Mouse (Mus musculus) spleen, adult 2 months (tissue): Measurements from ENCODE around the gene Agpat1. TPM values are rescaled to one million over a fixed set of nuclear protein-coding genes. Genes with fewer than 3 reads are reported as not detected.

Experiments
- DNase-seq, 2 experiments: peaks; one replicate each; pipeline versions ENCODE4 v3.0.0 to v3.0.0-alpha.2; 2012 to 2021; ENCODE audit warnings: low spot score in 2 of 2, low read depth in 1 of 2
- H3K27ac ChIP-seq: fragments of 200-500 bp; 2 replicates; pipeline ENCODE4 v1.5.1; 2012; ENCODE audit warnings: low read length, inconsistent platforms; ENCODE audit not compliant: insufficient read depth
- H3K27me3 ChIP-seq: fragments of 200-500 bp; 2 replicates; pipeline ENCODE4 v1.6.1; 2012; ENCODE audit warnings: mild to moderate bottlenecking, moderate library complexity, low read length, inconsistent platforms; ENCODE audit not compliant: control insufficient read depth, insufficient read depth
- H3K36me3 ChIP-seq: fragments of 200-500 bp; 2 replicates; pipeline ENCODE4 v1.6.1; 2012; ENCODE audit warnings: mild to moderate bottlenecking, low read length, inconsistent platforms; ENCODE audit not compliant: control insufficient read depth, insufficient read depth
- H3K4me1 ChIP-seq: fragments of 200-500 bp; 2 replicates; pipeline ENCODE4 v1.6.1; 2011; ENCODE audit warnings: inconsistent platforms; ENCODE audit not compliant: control insufficient read depth, insufficient read depth, insufficient read length
- H3K4me3 ChIP-seq: fragments of 200-500 bp; 2 replicates; pipeline ENCODE4 v1.5.1; 2011; ENCODE audit warnings: mild to moderate bottlenecking, inconsistent platforms; ENCODE audit not compliant: insufficient read depth, insufficient read length; ENCODE audit errors: extremely low read depth
- CTCF ChIP-seq: fragments of 200-500 bp; IDR thresholded peaks from 2 replicates; pipeline ENCODE4 v1.5.1; 2011; ENCODE audit warnings: mild to moderate bottlenecking, inconsistent platforms; ENCODE audit not compliant: insufficient read depth, insufficient read length, insufficient replicate concordance; ENCODE audit errors: extremely low read depth
- POLR2A ChIP-seq: fragments of 200-500 bp; IDR thresholded peaks from 2 replicates; pipeline ENCODE4 v1.6.1; 2011; ENCODE audit warnings: low read depth, low read length, inconsistent platforms
- WGBS: fragments of 180-500 bp; shearing (Covaris S2); methylation state at CpG from one replicate; pipeline ENCODE4 v1.1.7; 2018; 5-methylcytosine and 5-hydroxymethylcytosine counted together
- polyA plus RNA-seq: library from polyadenylated mRNA; depleted of rRNA; stranded (reverse); fragments of >200 nt; gene quantifications from 2 replicates; pipeline ENCODE4 v1.2.3, GENCODE M21; 2012

Agpat1 gene
- polyA plus RNA-seq, 1 experiment, result 156 TPM

- H3K27ac ChIP-seq, result peak overlapping the region; percentile 66
- peak; percentile 48 to 50 for DNase-seq
- TF ChIP-seq POLR2A, result no peak
- TF ChIP-seq CTCF, result no peak
- peaks cover 2% of the 10 kb centered on the region; the same call in 1 of the 2 replicates for H3K4me1 ChIP-seq
- no peaks in the 10 kb centered on the region for H3K27me3 ChIP-seq
- no peaks in the 10 kb centered on the region for H3K36me3 ChIP-seq
- 7% methylated on average over 8 of the region's 8 CpGs for WGBS
- H3K4me3 ChIP-seq, result peak overlapping the region; percentile 52
Measured at GRCm38 (mm10) chr17:34561200-34561599, 42.9 kb upstream of the Agpat1 start.

DNA sequence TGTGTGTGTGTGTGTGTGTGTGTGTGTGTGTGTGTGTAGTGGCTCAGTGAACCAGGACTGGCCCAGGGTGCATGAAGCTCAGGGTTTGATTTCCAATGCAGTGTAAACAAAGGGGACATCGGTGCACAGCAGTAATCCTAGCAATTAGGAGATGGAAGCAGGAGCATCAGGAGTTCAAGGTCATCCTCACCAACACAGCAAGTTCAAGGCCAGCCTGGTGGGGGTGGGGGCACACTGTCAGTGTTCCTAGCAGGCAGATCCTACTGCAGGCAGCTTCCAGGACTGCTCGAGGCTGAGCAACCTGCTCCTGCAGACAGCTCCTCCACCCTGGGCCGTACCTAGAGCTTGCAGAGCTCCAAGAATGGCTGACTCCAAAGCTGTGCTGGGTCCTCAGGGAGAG, 41.5 kb upstream of the Agpat1 start:
- no peaks in the 10 kb centered on the region for H3K36me3 ChIP-seq
- TF ChIP-seq POLR2A (no peak), CTCF (no peak)
- H3K27me3 ChIP-seq, result no peaks in the 10 kb centered on the region
- H3K27ac ChIP-seq, result no peak overlapping the region
- no peak for DNase-seq
- H3K4me1 ChIP-seq, result peaks cover 2% of the 10 kb centered on the region; the same call in 1 of the 2 replicates
- H3K4me3 ChIP-seq, result no peak overlapping the region
- WGBS, result 87% methylated on average over 3 of the region's 3 CpGs

DNA sequence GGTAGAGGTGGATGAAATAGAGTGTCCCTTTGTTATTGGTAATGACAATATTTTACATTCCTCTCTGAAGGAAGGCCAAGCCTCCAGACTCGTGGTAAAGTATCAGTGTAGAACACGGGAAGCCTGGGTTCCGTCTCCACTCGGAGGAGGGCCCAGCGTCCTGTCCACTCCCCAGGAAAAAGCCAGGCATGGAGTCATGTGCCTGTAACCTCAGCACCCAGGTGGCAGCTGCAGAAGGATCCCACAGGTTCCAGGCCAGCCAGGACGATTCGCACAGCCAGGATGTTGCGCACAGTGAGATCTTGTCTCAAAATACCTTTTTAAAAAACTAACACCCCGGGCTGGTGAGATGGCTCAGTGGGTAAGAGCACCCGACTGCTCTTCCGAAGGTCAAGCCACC, 40.7 kb upstream of the Agpat1 start:
- peaks cover 2% of the 10 kb centered on the region; the same call in 1 of the 2 replicates for H3K4me1 ChIP-seq
- no peak overlapping the region for H3K27ac ChIP-seq
- H3K36me3 ChIP-seq, result no peaks in the 10 kb centered on the region
- no peak overlapping the region for H3K4me3 ChIP-seq
- TF ChIP-seq POLR2A, result no peak
- no peak for TF ChIP-seq CTCF
- H3K27me3 ChIP-seq, result no peaks in the 10 kb centered on the region
- WGBS, result 88% methylated on average over 11 of the region's 11 CpGs
- DNase-seq, result no peak

DNA sequence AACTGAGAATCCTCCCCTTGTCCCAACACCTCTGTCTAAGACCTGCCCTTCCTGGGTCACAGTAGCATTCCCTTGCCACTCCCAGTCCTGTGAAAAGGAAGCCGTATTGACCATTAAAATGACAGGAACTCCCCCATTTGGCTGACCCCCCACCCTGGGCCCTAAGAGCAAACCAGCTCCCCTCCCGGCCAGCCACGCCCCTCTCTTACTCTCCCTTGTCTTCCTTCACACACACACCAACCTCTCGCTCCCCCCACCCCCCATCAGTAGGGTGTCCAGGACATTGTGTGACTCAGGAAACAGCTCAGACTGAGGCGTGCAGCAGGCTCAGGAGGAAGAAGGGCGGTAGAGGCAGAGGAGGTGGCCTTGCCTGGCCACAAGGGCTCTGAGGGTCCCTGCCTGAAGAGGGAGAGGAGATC, 40.0 kb upstream of the Agpat1 start, which contains the start of gene Notch4:
Gene Notch4, plus strand, starts transcription at position 266 of the 419 bp plus-strand sequence.
- no peak for TF ChIP-seq POLR2A
- TF ChIP-seq CTCF, result no peak
- H3K4me1 ChIP-seq, result peaks cover 2% of the 10 kb centered on the region; the same call in 1 of the 2 replicates
- H3K27me3 ChIP-seq, result no peaks in the 10 kb centered on the region
- 0 out of 2 replicates have a peak within 1 kb of the TSS, but pooled peaks have one; percentile 8 for H3K27ac ChIP-seq
- DNase-seq, result no peak
- H3K4me3 ChIP-seq, result no peak within 1 kb of the TSS
- 13% methylated on average over 6 of the region's 6 CpGs for WGBS
- H3K36me3 ChIP-seq, result no peaks in the 10 kb centered on the region

DNA sequence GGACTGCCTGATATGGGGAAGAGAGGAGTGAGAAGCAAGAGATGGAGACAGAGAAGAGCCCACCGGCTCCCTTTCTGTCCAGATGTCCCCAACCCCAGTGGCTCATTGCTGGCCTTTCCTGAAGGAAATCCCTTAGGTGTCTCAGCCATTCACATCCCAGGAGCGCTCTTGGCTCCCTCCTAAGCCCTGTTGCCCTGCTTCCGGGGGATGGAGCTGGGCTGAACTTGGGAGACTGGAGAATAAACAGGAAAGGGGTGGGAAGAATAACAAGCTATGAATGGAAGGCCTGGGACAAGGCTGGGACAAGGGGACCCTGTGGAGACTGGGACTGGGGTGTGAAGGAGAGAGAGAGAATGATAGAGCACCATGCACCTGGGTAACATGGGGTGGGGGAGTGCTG, 39.3 kb upstream of the Agpat1 start:
- Histone ChIP-seq H3K36me3 (no peaks in the 10 kb centered on the region), H3K4me3 (no peak overlapping the region), H3K27ac (no peak overlapping the region), H3K4me1 (peaks cover 2% of the 10 kb centered on the region; the same call in 1 of the 2 replicates), H3K27me3 (no peaks in the 10 kb centered on the region)
- DNase-seq, result no peak
- WGBS, result 84% methylated on average over 3 of the region's 3 CpGs
- no peak for TF ChIP-seq POLR2A
- TF ChIP-seq CTCF, result no peak

GRCm38 (mm10) chr17:34567311-34567710, 36.8 kb upstream of the Agpat1 start:
- H3K27me3 ChIP-seq, result no peaks in the 10 kb centered on the region
- no peak overlapping the region for H3K4me3 ChIP-seq
- no peaks in the 10 kb centered on the region for H3K36me3 ChIP-seq
- WGBS, result 87% methylated on average over 9 of the region's 9 CpGs
- no peak for DNase-seq
- H3K27ac ChIP-seq, result no peak overlapping the region
- TF ChIP-seq POLR2A, result no peak
- no peak for TF ChIP-seq CTCF
- no peaks in the 10 kb centered on the region for H3K4me1 ChIP-seq

- Histone ChIP-seq H3K4me1 (no peaks in the 10 kb centered on the region), H3K27me3 (no peaks in the 10 kb centered on the region), H3K4me3 (no peak overlapping the region), H3K36me3 (no peaks in the 10 kb centered on the region), H3K27ac (no peak overlapping the region)
- TF ChIP-seq POLR2A (no peak), CTCF (no peak)
- DNase-seq, result no peak
- WGBS, result 78% methylated on average over 13 of the region's 13 CpGs
Measured at GRCm38 (mm10) chr17:34568421-34568820, 35.6 kb upstream of the Agpat1 start.
